Comparison of ENCODE assay signal across 23 mouse cellular contexts in the genomic region with DNA sequence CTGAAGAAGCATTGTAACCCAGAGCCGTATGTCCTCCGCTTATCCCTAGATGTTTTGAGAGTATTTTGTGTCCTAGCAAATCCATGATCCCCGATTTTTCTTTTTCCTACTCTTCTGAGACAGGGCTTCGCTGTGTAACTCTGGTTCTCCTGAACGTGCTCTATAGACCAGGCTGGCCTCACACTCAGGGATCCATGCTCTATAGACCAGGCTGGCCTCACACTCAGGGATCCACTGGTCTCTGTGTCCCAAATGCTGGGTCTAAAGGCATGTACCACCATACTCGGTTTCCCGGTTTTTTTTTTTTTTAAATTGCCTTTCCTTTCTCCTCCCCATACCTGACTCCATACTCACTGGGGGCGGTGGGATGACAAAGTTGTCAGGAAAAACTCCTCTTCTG. TPM values are rescaled to one million over a fixed set of nuclear protein-coding genes. Genes with fewer than 3 reads are reported as not detected.
"Had no signal": no experiment of that assay in that cellular context is flagged by ENCODE, and none has a peak within 500 bp of the region (broad histone marks: within the 10 kb centered on the region; RNA-seq: fewer than 3 reads in every experiment).

No protein-coding gene starts in this region.

- H3K9ac ChIP-seq: liver, embryonic 13.5 days; liver, embryonic 15.5 days; liver, postnatal 0 days; lung, embryonic 15.5 days; midbrain, embryonic 12.5 days; neural tube, embryonic 13.5 days; neural tube, embryonic 15.5 days had no signal

- H3K4me3 ChIP-seq: liver, embryonic 13.5 days; liver, embryonic 15.5 days; lung, embryonic 15.5 days; midbrain, embryonic 10.5 days; midbrain, embryonic 12.5 days; myocyte; neural tube, embryonic 13.5 days; neural tube, embryonic 15.5 days had no signal

- H3K4me2 ChIP-seq: liver, embryonic 13.5 days; liver, embryonic 15.5 days; lung, embryonic 15.5 days; midbrain, embryonic 12.5 days; neural tube, embryonic 13.5 days; neural tube, embryonic 15.5 days had no signal

- H3K27ac ChIP-seq: liver, embryonic 13.5 days; liver, embryonic 15.5 days; lung, embryonic 15.5 days; midbrain, embryonic 10.5 days; midbrain, embryonic 12.5 days; neural tube, embryonic 13.5 days; neural tube, embryonic 15.5 days had no signal

- DNase-seq: liver, embryonic 13.5 days; lung, adult 2 months; lung, postnatal 10 days; lung, postnatal 4 days; midbrain, embryonic 14.5 days; retina, postnatal 1 day; right cerebral cortex, adult 18-20 months; right cerebral cortex, postnatal 25 days; right cerebral cortex, postnatal 4 days; spleen, adult 18-20 months; thymus, adult 18-20 months; thymus, postnatal 14 days had no signal

- H3K27me3 ChIP-seq: liver, embryonic 13.5 days; liver, embryonic 15.5 days; lung, embryonic 15.5 days; neural tube, embryonic 15.5 days had no signal

- H3K9me3 ChIP-seq: liver, embryonic 13.5 days; liver, embryonic 15.5 days; lung, embryonic 15.5 days; midbrain, embryonic 10.5 days; midbrain, embryonic 12.5 days; neural tube, embryonic 13.5 days; neural tube, embryonic 15.5 days had no signal

- ATAC-seq: liver, postnatal 0 days; midbrain, embryonic 16.5 days had no signal

RNA-seq across cellular contexts. Expression of gene Sh3d21, which starts 2.3 kb away (rescaled TPM):
- total RNA-seq: megakaryocyte, adult 5-6 weeks had no signal

RNA-seq across cellular contexts. Expression of gene Eva1b, which starts 13.4 kb away (rescaled TPM):
- total RNA-seq: megakaryocyte-erythroid progenitor cell, adult 5-6 weeks had no signal
